Mouse (Mus musculus) hindbrain, embryonic 11.5 days (tissue): ENCODE results near the gene Olfr582. TPM values are rescaled to one million over a fixed set of nuclear protein-coding genes. Genes with fewer than 3 reads are reported as not detected.

Source experiments
- ATAC-seq: fragments of 200-750 bp; cut with Nextera tagmentation; 2 replicates; pipeline ENCODE4 v1.8.0; 2017; ENCODE audit warnings: mild to moderate bottlenecking, moderate TSS enrichment, moderate library complexity; ENCODE audit not compliant: low FRiP score
- DNase-seq: peaks from one replicate; pipeline ENCODE4 v3.0.0-alpha.2; 2015; ENCODE audit warnings: low spot score
- H3K27ac ChIP-seq: fragments of 300-500 bp; sonication (generic); 2 replicates; pipeline ENCODE4 v1.5.1; 2014; ENCODE audit warnings: mild to moderate bottlenecking, low read depth, low read length
- H3K27me3 ChIP-seq: fragments of 300-500 bp; sonication (generic); 2 replicates; pipeline ENCODE4 v1.6.1; 2014; ENCODE audit warnings: mild to moderate bottlenecking, low read length, moderate library complexity, mixed read lengths; ENCODE audit not compliant: control insufficient read depth, insufficient read depth
- H3K36me3 ChIP-seq: fragments of 300-500 bp; sonication (generic); 2 replicates; pipeline ENCODE4 v1.6.1; 2014; ENCODE audit warnings: mild to moderate bottlenecking, low read length, moderate library complexity, mixed read lengths; ENCODE audit not compliant: control insufficient read depth, insufficient read depth
- H3K4me1 ChIP-seq: fragments of 300-500 bp; sonication (generic); replicated peaks from 2 replicates; pipeline ENCODE4 v1.6.1; 2014; ENCODE audit warnings: low read length, mixed read lengths; ENCODE audit not compliant: control insufficient read depth, insufficient read depth
- H3K4me2 ChIP-seq: fragments of 300-500 bp; sonication (generic); replicated peaks from 2 replicates; pipeline ENCODE4 v1.6.1; 2014; ENCODE audit warnings: mild to moderate bottlenecking, low read depth, low read length
- H3K4me3 ChIP-seq: fragments of 300-500 bp; sonication (generic); 2 replicates; pipeline ENCODE4 v1.5.1; 2014; ENCODE audit warnings: low read depth, low read length
- H3K9ac ChIP-seq: fragments of 300-500 bp; sonication (generic); 2 replicates; pipeline ENCODE4 v1.6.1; 2014; ENCODE audit warnings: low read depth, low read length
- H3K9me3 ChIP-seq: fragments of 300-500 bp; sonication (generic); 2 replicates; pipeline ENCODE4 v1.6.1; 2016; ENCODE audit warnings: low read length; ENCODE audit not compliant: control insufficient read depth
- WGBS: fragments of 180-500 bp; shearing (Covaris S2); extraction: QIAGEN DNeasy Blood & Tissue Kit; methylation state at CpG from one replicate; pipeline ENCODE4 v1.1.7; 2014; 5-methylcytosine and 5-hydroxymethylcytosine counted together
- polyA plus RNA-seq: library from polyadenylated mRNA; unstranded; fragments of >200 nt; fragmentation: Nextera tagmentation; extraction: Ambion mirVana; gene quantifications from 2 replicates; pipeline ENCODE4 v1.2.1, GENCODE M21; 2014

Gene Olfr582
- polyA plus RNA-seq: not detected in 2 replicates

DNA sequence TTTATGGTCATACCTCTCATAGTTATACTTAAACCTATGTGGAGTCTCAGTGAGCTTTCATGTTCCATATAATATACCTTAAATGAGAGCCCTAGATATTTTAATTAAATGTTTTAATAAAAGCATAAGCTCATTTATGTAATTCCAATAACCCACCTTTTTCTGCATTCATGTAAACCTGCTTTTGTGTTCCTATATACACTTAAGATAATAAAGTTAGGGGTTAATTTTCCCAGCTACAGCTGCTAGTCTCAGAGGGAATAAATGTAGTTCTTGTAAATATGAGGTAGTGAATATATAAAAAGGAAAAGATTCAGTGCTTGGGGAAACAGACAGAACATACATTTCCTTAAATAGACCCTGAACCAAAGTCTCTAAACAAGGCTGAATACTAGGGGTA is at the start of gene Olfr582:
Olfr582 (plus strand) TSS at position 301 of the 400 bp plus-strand sequence.
- Histone ChIP-seq H3K27me3 (no peaks in the 10 kb centered on the region), H3K27ac (no peak within 1 kb of the TSS), H3K4me3 (no peak within 1 kb of the TSS), H3K4me1 (no peaks in the 10 kb centered on the region), H3K36me3 (no peaks in the 10 kb centered on the region), H3K9me3 (no peaks in the 10 kb centered on the region), H3K9ac (no peak within 1 kb of the TSS), H3K4me2 (no peak within 1 kb of the TSS)
- DNase-seq (no peak), ATAC-seq (no peak)

GRCm38 (mm10) chr7:102989224-102989623 is 48.6 kb upstream of the Olfr582 start, which contains the start of gene Olfr578:
Gene Olfr578 (minus strand): TSS chr7:102989324.
- ATAC-seq (no peak), DNase-seq (no peak)
- H3K4me1 ChIP-seq: no peaks in the 10 kb centered on the region
- no peak within 1 kb of the TSS for H3K4me3 ChIP-seq
- no peak within 1 kb of the TSS for H3K4me2 ChIP-seq
- WGBS: 74% methylated on average over 3 of the region's 3 CpGs
- no peaks in the 10 kb centered on the region for H3K27me3 ChIP-seq
- no peaks in the 10 kb centered on the region for H3K36me3 ChIP-seq
- no peaks in the 10 kb centered on the region for H3K9me3 ChIP-seq
- H3K27ac ChIP-seq: no peak within 1 kb of the TSS
- no peak within 1 kb of the TSS for H3K9ac ChIP-seq

- Histone ChIP-seq H3K9ac (no peak within 1 kb of the TSS), H3K4me2 (no peak within 1 kb of the TSS), H3K4me3 (no peak within 1 kb of the TSS), H3K36me3 (no peaks in the 10 kb centered on the region), H3K4me1 (no peaks in the 10 kb centered on the region), H3K27ac (no peak within 1 kb of the TSS), H3K9me3 (no peaks in the 10 kb centered on the region), H3K27me3 (no peaks in the 10 kb centered on the region)
- WGBS: 85% methylated on average over 1 of the region's 1 CpGs
- no peak for DNase-seq
- ATAC-seq: no peak
These were observed 13.2 kb downstream of the Olfr582 start, which contains the start of gene Olfr583 for GRCm38 (mm10) chr7:103051000-103051399. Gene Olfr583 (plus strand): TSS chr7:103051300.

DNA sequence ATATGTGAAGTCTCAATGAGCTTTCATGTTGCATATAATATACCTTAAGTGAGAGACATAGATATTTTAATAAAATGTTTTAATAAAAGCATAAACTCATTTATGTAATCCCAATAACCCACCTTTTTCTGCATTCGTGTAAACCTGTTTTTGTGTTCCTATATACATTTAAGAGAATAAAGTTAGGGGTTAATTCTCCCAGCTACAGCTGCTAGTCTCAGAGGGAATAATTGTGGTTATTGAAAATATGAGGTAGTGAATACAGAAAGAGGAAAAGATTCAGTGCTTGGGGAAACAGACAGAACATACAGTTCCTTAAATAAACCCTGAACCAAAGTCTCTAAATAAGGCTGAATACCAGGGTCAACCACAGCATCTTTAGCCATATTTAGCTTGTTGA is 43.8 kb downstream of the Olfr582 start, which contains the start of gene Olfr584:
Olfr584 (plus strand) TSS at position 301 of the 400 bp plus-strand sequence.
- DNase-seq (no peak), ATAC-seq (no peak)
- no peaks in the 10 kb centered on the region for H3K4me1 ChIP-seq
- WGBS: 90% methylated on average over 1 of the region's 1 CpGs
- no peak within 1 kb of the TSS for H3K4me2 ChIP-seq
- no peaks in the 10 kb centered on the region for H3K9me3 ChIP-seq
- H3K4me3 ChIP-seq: no peak within 1 kb of the TSS
- H3K36me3 ChIP-seq: no peaks in the 10 kb centered on the region
- H3K9ac ChIP-seq: no peak within 1 kb of the TSS
- no peaks in the 10 kb centered on the region for H3K27me3 ChIP-seq
- no peak within 1 kb of the TSS for H3K27ac ChIP-seq

Other genes starting within 250 kb of the Olfr582 start
- not detected in 2 replicates for gene Olfr564, start 234.5 kb upstream of the Olfr582 start, polyA plus RNA-seq
- not detected in 2 replicates for gene Olfr566, start 179.3 kb upstream of the Olfr582 start, polyA plus RNA-seq
- gene Olfr568, start 160.9 kb upstream of the Olfr582 start, polyA plus RNA-seq: not detected in 2 replicates
- not detected in 2 replicates for gene Olfr569, start 147.1 kb upstream of the Olfr582 start, polyA plus RNA-seq
- not detected in 2 replicates for gene Olfr570, start 143.4 kb upstream of the Olfr582 start, polyA plus RNA-seq
- not detected in 2 replicates for gene Olfr571, start 120.5 kb upstream of the Olfr582 start, polyA plus RNA-seq
- not detected in 2 replicates for gene Olfr572, start 113.6 kb upstream of the Olfr582 start, polyA plus RNA-seq
- gene Olfr573-ps1, start 95.4 kb upstream of the Olfr582 start, polyA plus RNA-seq: not detected in 2 replicates
- not detected in 2 replicates for gene Olfr574, start 89.6 kb upstream of the Olfr582 start, polyA plus RNA-seq
- not detected in 2 replicates for gene Olfr575, start 79.2 kb upstream of the Olfr582 start, polyA plus RNA-seq
- not detected in 2 replicates for gene Olfr576, start 75.4 kb upstream of the Olfr582 start, polyA plus RNA-seq
- gene Olfr577, start 62.1 kb upstream of the Olfr582 start, polyA plus RNA-seq: not detected in 2 replicates
- not detected in 2 replicates for gene Olfr578, start 48.7 kb upstream of the Olfr582 start, polyA plus RNA-seq
- gene Olfr583, start 13.3 kb downstream of the Olfr582 start, polyA plus RNA-seq: not detected in 2 replicates
- not detected in 2 replicates for gene Olfr584, start 43.9 kb downstream of the Olfr582 start, polyA plus RNA-seq
- not detected in 2 replicates for gene Olfr585, start 59.7 kb downstream of the Olfr582 start, polyA plus RNA-seq
- not detected in 2 replicates for gene Olfr586, start 87.6 kb downstream of the Olfr582 start, polyA plus RNA-seq
- not detected in 2 replicates for gene Olfr588-ps1, start 102.9 kb downstream of the Olfr582 start, polyA plus RNA-seq
- not detected in 2 replicates for gene Olfr589, start 118.3 kb downstream of the Olfr582 start, polyA plus RNA-seq
- gene Olfr591, start 140.3 kb downstream of the Olfr582 start, polyA plus RNA-seq: not detected in 2 replicates
- not detected in 2 replicates for gene Olfr592, start 146.8 kb downstream of the Olfr582 start, polyA plus RNA-seq
- not detected in 2 replicates for gene Olfr593, start 173.8 kb downstream of the Olfr582 start, polyA plus RNA-seq
- not detected in 2 replicates for gene Olfr594, start 179.0 kb downstream of the Olfr582 start, polyA plus RNA-seq
- gene Usp17ld, start 214.5 kb downstream of the Olfr582 start, polyA plus RNA-seq: not detected in 2 replicates